Mouse (Mus musculus): ENCODE measurements around the gene Wwp2.

- TF ChIP-seq CTCF (IDR thresholded peaks at IDR 0.05) (no peak), POLR2A (IDR thresholded peaks at IDR 0.05; ENCODE audit: insufficient read depth, low read depth, low read length) (no peak), EP300 (IDR thresholded peaks at IDR 0.05; ENCODE audit: insufficient read depth, low read depth, low read length) (no peak)
Observed at GRCm38 (mm10) chr8:107524535-107524934, 88.4 kb downstream of the Wwp2 start.
